Mouse (Mus musculus): Measurements from ENCODE around the gene Nrip1. TPM values are rescaled to one million over a fixed set of nuclear protein-coding genes. Genes with fewer than 3 reads are reported as not detected.

The Nrip1 gene
- polyA plus RNA-seq, 1 experiment from 2014 or later: 52.6 TPM

DNA sequence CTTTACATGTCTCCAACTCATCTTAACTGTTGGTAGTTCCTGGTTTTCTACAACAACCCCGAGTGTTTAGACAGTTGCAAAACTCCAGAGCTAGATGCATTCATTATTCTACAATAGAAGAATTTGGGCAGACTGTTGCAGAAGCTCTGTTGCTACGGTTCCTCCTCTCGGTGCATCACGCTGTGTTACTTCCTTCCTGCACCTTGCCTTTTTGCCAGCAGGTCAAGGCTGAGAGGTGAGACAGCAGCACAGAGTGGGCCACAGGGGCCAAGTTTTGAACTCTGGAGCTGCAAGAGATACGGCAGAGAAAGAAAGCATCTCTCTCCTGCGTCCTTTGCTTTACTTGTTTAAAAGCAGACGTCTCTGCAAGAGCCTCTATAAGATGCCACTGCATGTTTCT, 64.3 kb downstream of the Nrip1 start:
- Histone ChIP-seq H3K27me3 (no peaks in the 10 kb centered on the region), H3K27ac (no peak overlapping the region), H3K4me1 (no peaks in the 10 kb centered on the region), H3K9ac (no peak overlapping the region), H3K9me3 (no peaks in the 10 kb centered on the region), H3K4me3 (no peak overlapping the region), H3K36me3 (0 out of 2 replicates have a peak, but pooled peaks cover 4% of the 10 kb centered on the region), H3K4me2 (replicated peaks) (no peak overlapping the region)
- no peak for ATAC-seq (ENCODE audit: insufficient number of reproducible peaks, insufficient read depth, low FRiP score, low TSS enrichment)
- 87% methylated on average over 7 of the region's 7 CpGs for WGBS

- H3K27ac ChIP-seq: no peak overlapping the region
- H3K36me3 ChIP-seq: 0 out of 2 replicates have a peak, but pooled peaks cover 4% of the 10 kb centered on the region
- H3K9me3 ChIP-seq: no peaks in the 10 kb centered on the region
- H3K9ac ChIP-seq: no peak overlapping the region
- H3K4me3 ChIP-seq: no peak overlapping the region
- no peak for ATAC-seq (ENCODE audit: insufficient number of reproducible peaks, insufficient read depth, low FRiP score, low TSS enrichment)
- no peak overlapping the region for H3K4me2 ChIP-seq (replicated peaks)
- no peaks in the 10 kb centered on the region for H3K4me1 ChIP-seq
- no peaks in the 10 kb centered on the region for H3K27me3 ChIP-seq
- WGBS: 66% methylated on average over 3 of the region's 3 CpGs
Measured at GRCm38 (mm10) chr16:76307039-76307438, 66.6 kb downstream of the Nrip1 start.

DNA sequence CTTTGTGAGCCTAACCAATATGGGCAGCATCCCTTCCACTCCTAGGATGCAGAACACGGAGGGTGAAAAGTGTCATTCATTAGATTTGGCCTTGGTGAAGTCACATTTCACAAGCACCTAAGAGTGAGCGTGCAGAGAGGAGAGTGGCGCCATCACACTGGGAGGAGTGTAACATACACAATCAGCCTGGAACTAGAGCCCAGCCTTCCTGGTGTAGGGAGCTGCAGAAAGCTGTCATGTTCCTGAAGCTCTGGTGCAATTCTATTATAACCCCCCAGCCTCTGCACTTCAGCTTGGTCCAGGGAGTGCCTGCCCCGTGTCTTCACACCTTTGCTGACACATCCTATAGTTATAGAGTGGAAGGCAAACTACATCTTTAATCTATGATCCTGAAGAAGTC, 67.2 kb downstream of the Nrip1 start:
- 0 out of 2 replicates have a peak, but pooled peaks cover 4% of the 10 kb centered on the region for H3K36me3 ChIP-seq
- H3K4me2 ChIP-seq (replicated peaks): no peak overlapping the region
- H3K4me3 ChIP-seq: no peak overlapping the region
- no peak overlapping the region for H3K27ac ChIP-seq
- H3K27me3 ChIP-seq: no peaks in the 10 kb centered on the region
- H3K9ac ChIP-seq: no peak overlapping the region
- ATAC-seq (ENCODE audit: insufficient number of reproducible peaks, insufficient read depth, low FRiP score, low TSS enrichment): no peak
- H3K4me1 ChIP-seq: 0 out of 2 replicates have a peak, but pooled peaks cover under 1% of the 10 kb centered on the region
- 91% methylated on average over 4 of the region's 4 CpGs for WGBS
- H3K9me3 ChIP-seq: no peaks in the 10 kb centered on the region

GRCm38 (mm10) chr16:76303436-76303835, 70.2 kb downstream of the Nrip1 start:
- Histone ChIP-seq H3K4me3 (no peak overlapping the region), H3K27me3 (no peaks in the 10 kb centered on the region), H3K9me3 (no peaks in the 10 kb centered on the region), H3K9ac (no peak overlapping the region), H3K4me1 (0 out of 2 replicates have a peak, but pooled peaks cover 6% of the 10 kb centered on the region), H3K36me3 (no peaks in the 10 kb centered on the region), H3K27ac (no peak overlapping the region), H3K4me2 (replicated peaks) (no peak overlapping the region)
- ATAC-seq (ENCODE audit: insufficient number of reproducible peaks, insufficient read depth, low FRiP score, low TSS enrichment): no peak
- 92% methylated on average over 6 of the region's 6 CpGs for WGBS

GRCm38 (mm10) chr16:76301728-76302050, 71.9 kb downstream of the Nrip1 start:
- no peaks in the 10 kb centered on the region for H3K27me3 ChIP-seq
- H3K9me3 ChIP-seq: no peaks in the 10 kb centered on the region
- no peak overlapping the region for H3K4me2 ChIP-seq (replicated peaks)
- H3K9ac ChIP-seq: no peak overlapping the region
- H3K36me3 ChIP-seq: no peaks in the 10 kb centered on the region
- 0 out of 2 replicates have a peak, but pooled peaks cover 6% of the 10 kb centered on the region for H3K4me1 ChIP-seq
- H3K4me3 ChIP-seq: no peak overlapping the region
- 68% methylated on average over 7 of the region's 7 CpGs for WGBS
- no peak overlapping the region for H3K27ac ChIP-seq
- ATAC-seq (ENCODE audit: insufficient number of reproducible peaks, insufficient read depth, low FRiP score, low TSS enrichment): no peak

DNA sequence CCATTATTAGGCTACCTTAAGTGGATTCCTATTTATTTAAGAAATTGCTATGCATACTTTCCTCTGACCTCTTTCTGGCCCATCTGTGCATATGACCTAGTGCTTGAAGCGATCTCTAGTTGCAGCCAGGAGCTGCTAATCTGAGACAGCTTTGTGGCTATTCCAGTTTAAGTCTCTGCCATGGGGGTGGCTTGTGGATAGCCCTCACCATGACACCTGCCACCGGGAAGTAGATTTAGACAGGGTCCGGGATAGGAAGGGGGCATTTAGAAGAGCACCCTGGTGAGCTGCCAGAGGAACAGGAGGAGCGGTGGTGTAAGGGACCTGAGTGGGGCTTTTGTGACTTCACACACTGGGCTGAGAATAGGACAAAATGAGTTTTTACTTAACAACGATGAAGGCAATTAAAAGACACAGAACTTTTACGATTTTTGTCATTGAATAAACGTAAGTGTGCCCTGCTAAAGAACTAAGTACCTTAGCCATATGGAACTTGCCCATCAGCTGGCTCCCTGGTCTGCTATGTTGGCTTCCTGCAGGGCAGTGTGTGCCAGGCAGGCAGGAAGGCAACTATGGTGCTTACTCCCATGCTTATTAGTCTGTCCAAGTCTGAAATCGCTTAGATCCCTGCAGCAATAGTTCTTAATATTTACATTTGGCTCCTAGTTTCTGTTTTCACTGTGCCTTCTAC, 72.4 kb downstream of the Nrip1 start:
- ATAC-seq (ENCODE audit: insufficient number of reproducible peaks, insufficient read depth, low FRiP score, low TSS enrichment): no peak
- Histone ChIP-seq H3K4me1 (0 out of 2 replicates have a peak, but pooled peaks cover 6% of the 10 kb centered on the region), H3K27ac (no peak overlapping the region), H3K36me3 (no peaks in the 10 kb centered on the region), H3K27me3 (no peaks in the 10 kb centered on the region), H3K4me3 (no peak overlapping the region), H3K9ac (no peak overlapping the region), H3K4me2 (replicated peaks) (no peak overlapping the region), H3K9me3 (no peaks in the 10 kb centered on the region)
- WGBS: 66% methylated on average over 8 of the region's 8 CpGs

DNA sequence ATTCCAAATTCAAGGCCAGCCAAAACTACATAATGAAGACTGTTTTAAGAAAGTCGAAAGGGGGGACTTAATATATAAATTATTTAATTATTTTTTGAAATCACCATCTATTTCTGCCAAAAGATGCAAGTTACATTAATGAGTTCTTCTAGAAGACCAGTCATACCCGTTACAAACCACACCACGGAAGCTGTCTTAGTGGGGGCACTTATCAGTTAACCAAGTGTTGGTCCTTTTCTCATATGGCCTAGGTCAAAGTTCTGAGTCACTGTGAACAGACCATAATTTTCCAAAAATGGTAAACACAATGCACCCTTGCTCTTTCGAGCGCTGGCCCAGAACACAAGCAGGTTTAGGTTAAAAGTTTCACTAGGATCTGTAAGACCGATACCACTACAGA, 73.2 kb downstream of the Nrip1 start:
- no peaks in the 10 kb centered on the region for H3K27me3 ChIP-seq
- no peak overlapping the region for H3K9ac ChIP-seq
- H3K36me3 ChIP-seq: no peaks in the 10 kb centered on the region
- H3K4me2 ChIP-seq (replicated peaks): no peak overlapping the region
- no peak overlapping the region for H3K27ac ChIP-seq
- no peak overlapping the region for H3K4me3 ChIP-seq
- H3K9me3 ChIP-seq: no peaks in the 10 kb centered on the region
- WGBS: 90% methylated on average over 6 of the region's 6 CpGs
- 0 out of 2 replicates have a peak, but pooled peaks cover 6% of the 10 kb centered on the region for H3K4me1 ChIP-seq
- no peak for ATAC-seq (ENCODE audit: insufficient number of reproducible peaks, insufficient read depth, low FRiP score, low TSS enrichment)

- H3K27ac ChIP-seq: no peak overlapping the region
- ATAC-seq (ENCODE audit: insufficient number of reproducible peaks, insufficient read depth, low FRiP score, low TSS enrichment): no peak
- no peak overlapping the region for H3K4me3 ChIP-seq
- peaks cover 2% of the 10 kb centered on the region; the same call in 1 of the 2 replicates for H3K36me3 ChIP-seq
- no peaks in the 10 kb centered on the region for H3K9me3 ChIP-seq
- H3K4me1 ChIP-seq: 0 out of 2 replicates have a peak, but pooled peaks cover 6% of the 10 kb centered on the region
- WGBS: 17% methylated on average over 2 of the region's 2 CpGs
- H3K27me3 ChIP-seq: no peaks in the 10 kb centered on the region
- no peak overlapping the region for H3K9ac ChIP-seq
- no peak overlapping the region for H3K4me2 ChIP-seq (replicated peaks)
Measured at GRCm38 (mm10) chr16:76299511-76299910, 74.1 kb downstream of the Nrip1 start.

DNA sequence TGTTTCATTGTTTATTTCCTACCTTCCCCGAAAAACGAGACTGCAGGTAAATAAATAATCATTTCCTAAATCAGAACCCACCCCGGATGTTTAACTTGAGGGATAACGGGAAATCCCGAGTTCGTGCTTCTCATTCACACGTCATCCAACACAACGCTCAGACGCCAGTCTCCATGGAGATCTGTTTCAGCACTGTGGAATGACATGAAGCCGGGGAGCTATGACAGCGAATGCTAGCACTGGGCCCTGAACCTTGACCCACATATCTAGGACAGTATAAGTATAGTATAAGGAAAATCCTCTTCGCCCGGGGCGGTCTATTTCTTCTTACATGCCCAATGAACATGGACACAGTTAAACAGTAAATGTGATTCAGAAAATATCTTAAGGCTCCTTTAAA, 78.3 kb downstream of the Nrip1 start:
- 86% methylated on average over 14 of the region's 14 CpGs for WGBS
- Histone ChIP-seq H3K4me3 (no peak overlapping the region), H3K27ac (no peak overlapping the region), H3K4me1 (no peaks in the 10 kb centered on the region), H3K9ac (no peak overlapping the region), H3K27me3 (no peaks in the 10 kb centered on the region), H3K9me3 (no peaks in the 10 kb centered on the region), H3K36me3 (peaks cover 37% of the 10 kb centered on the region), H3K4me2 (replicated peaks) (no peak overlapping the region)
- ATAC-seq (ENCODE audit: insufficient number of reproducible peaks, insufficient read depth, low FRiP score, low TSS enrichment): no peak

DNA sequence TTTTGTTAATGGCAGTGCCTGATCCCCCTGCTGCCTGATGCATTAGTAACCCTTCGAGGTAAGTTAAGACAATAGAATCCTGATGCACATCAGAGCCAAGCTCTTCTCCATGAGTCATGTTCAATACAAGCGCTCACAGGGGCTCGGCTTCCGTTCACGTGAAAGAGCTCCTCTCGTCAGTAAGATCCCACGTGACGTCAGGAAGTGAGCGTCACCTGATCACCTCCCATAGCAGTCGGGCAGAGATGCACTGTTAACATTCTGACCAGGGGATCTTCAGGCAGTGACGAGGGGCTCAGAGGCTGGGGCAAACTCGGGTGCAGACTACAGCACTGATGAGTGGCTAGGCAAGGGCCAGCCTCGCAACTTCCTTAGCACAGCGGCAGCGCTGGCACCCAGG, 79.1 kb downstream of the Nrip1 start:
- Histone ChIP-seq H3K36me3 (peaks cover 37% of the 10 kb centered on the region), H3K9ac (no peak overlapping the region), H3K27ac (no peak overlapping the region), H3K4me2 (replicated peaks) (no peak overlapping the region), H3K27me3 (no peaks in the 10 kb centered on the region), H3K4me1 (no peaks in the 10 kb centered on the region), H3K4me3 (no peak overlapping the region), H3K9me3 (no peaks in the 10 kb centered on the region)
- no peak for ATAC-seq (ENCODE audit: insufficient number of reproducible peaks, insufficient read depth, low FRiP score, low TSS enrichment)
- WGBS: 70% methylated on average over 15 of the region's 15 CpGs

DNA sequence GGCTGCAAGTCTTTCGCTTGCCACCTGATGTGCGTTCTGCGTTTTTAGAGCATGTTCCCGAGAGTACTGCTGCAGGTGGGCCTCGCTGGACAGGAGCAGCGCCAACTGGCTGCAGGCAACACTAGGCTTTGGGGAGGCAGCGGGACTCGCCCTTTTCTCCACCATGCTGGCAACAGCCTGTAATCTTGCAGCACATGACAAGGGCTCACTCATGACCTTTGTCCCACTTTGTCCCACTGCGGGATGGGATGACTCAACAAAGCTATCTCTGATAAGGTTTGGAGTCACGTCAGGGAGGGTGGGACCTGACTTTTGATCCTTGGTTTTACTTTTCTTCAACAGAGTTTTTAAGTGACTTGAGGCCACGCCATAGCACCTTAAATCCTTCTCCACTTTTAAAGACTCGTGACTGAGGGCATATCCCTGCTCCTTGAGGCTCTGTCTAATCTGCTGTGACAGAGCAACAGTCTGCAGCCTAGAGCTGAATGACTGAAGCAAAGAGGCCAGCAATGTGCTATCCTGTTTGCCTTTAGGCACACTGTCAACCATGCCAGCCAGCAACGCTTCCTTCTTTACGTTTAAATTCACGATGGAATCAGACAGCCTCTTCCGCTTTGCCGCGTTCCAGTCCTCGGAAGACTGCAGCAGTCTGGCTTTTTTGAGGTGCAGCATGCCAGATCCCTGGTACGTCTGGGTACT, 79.7 kb downstream of the Nrip1 start:
- Histone ChIP-seq H3K4me2 (replicated peaks) (no peak overlapping the region), H3K9ac (no peak overlapping the region), H3K27me3 (no peaks in the 10 kb centered on the region), H3K4me3 (no peak overlapping the region), H3K9me3 (no peaks in the 10 kb centered on the region), H3K4me1 (no peaks in the 10 kb centered on the region), H3K27ac (no peak overlapping the region), H3K36me3 (peaks cover 37% of the 10 kb centered on the region)
- no peak for ATAC-seq (ENCODE audit: insufficient number of reproducible peaks, insufficient read depth, low FRiP score, low TSS enrichment)
- WGBS: 90% methylated on average over 20 of the region's 20 CpGs

GRCm38 (mm10) chr16:76293176-76293575, 80.5 kb downstream of the Nrip1 start:
- Histone ChIP-seq H3K9ac (no peak overlapping the region), H3K4me1 (no peaks in the 10 kb centered on the region), H3K36me3 (peaks cover 37% of the 10 kb centered on the region), H3K27me3 (no peaks in the 10 kb centered on the region), H3K4me2 (replicated peaks) (no peak overlapping the region), H3K27ac (no peak overlapping the region), H3K4me3 (no peak overlapping the region), H3K9me3 (no peaks in the 10 kb centered on the region)
- 94% methylated on average over 21 of the region's 21 CpGs for WGBS
- no peak for ATAC-seq (ENCODE audit: insufficient number of reproducible peaks, insufficient read depth, low FRiP score, low TSS enrichment)

Measured in embryonic facial prominence, embryonic 12.5 days (tissue).